Mouse (Mus musculus): ENCODE measurements around the gene Wnt10a.

Gene Wnt10a

GRCm38 (mm10) chr1:74784041-74784759 lies 7.1 kb upstream of the Wnt10a start:
- DNase-seq (ENCODE audit: low spot score in 2 of 2) = peak in 1 of 2 experiments; percentile 67

- peak; percentile 72 to 74 for DNase-seq (ENCODE audit: low spot score in 2 of 2)
These were observed 3.5 kb upstream of the Wnt10a start for GRCm38 (mm10) chr1:74787846-74788245.

- DNase-seq (ENCODE audit: low spot score in 2 of 2) = no peak
These were observed 2.6 kb upstream of the Wnt10a start for GRCm38 (mm10) chr1:74788603-74789176.

GRCm38 (mm10) chr1:74790095-74790494 lies 1.2 kb upstream of the Wnt10a start:
- no peak for DNase-seq (ENCODE audit: low spot score in 2 of 2)

- DNase-seq (ENCODE audit: low spot score in 2 of 2) = no peak
These were observed 1.7 kb downstream of the Wnt10a start for GRCm38 (mm10) chr1:74792831-74793660.

- no peak for DNase-seq (ENCODE audit: low spot score in 2 of 2)
These were observed 3.3 kb downstream of the Wnt10a start for GRCm38 (mm10) chr1:74794487-74795144.

- DNase-seq (ENCODE audit: low spot score in 2 of 2) = no peak
These were observed 3.8 kb downstream of the Wnt10a start for GRCm38 (mm10) chr1:74795145-74795529.

GRCm38 (mm10) chr1:74797459-74797858 lies 6.1 kb downstream of the Wnt10a start:
- no peak for DNase-seq (ENCODE audit: low spot score in 2 of 2)

GRCm38 (mm10) chr1:74800424-74800888 lies 9.1 kb downstream of the Wnt10a start:
- DNase-seq (ENCODE audit: low spot score in 2 of 2) = no peak

- no peak for DNase-seq (ENCODE audit: low spot score in 2 of 2)
These were observed 10.4 kb downstream of the Wnt10a start for GRCm38 (mm10) chr1:74801631-74802140.

GRCm38 (mm10) chr1:74802795-74803656 lies 11.7 kb downstream of the Wnt10a start:
- peak; percentile 62 to 76 for DNase-seq (ENCODE audit: low spot score in 2 of 2)

GRCm38 (mm10) chr1:74804211-74804870 lies 13.0 kb downstream of the Wnt10a start:
- DNase-seq (ENCODE audit: low spot score in 2 of 2) = no peak

GRCm38 (mm10) chr1:74805340-74805835 lies 14.1 kb downstream of the Wnt10a start:
- no peak for DNase-seq (ENCODE audit: low spot score in 2 of 2)

- no peak for DNase-seq (ENCODE audit: low spot score in 2 of 2)
These were observed 14.5 kb downstream of the Wnt10a start for GRCm38 (mm10) chr1:74805843-74806242.

GRCm38 (mm10) chr1:74806360-74807311 lies 15.3 kb downstream of the Wnt10a start:
- no peak for DNase-seq (ENCODE audit: low spot score in 2 of 2)

- no peak for DNase-seq (ENCODE audit: low spot score in 2 of 2)
These were observed 16.3 kb downstream of the Wnt10a start for GRCm38 (mm10) chr1:74807551-74808071.

GRCm38 (mm10) chr1:74808078-74808477 lies 16.8 kb downstream of the Wnt10a start:
- peak; percentile 87 to 89 for DNase-seq (ENCODE audit: low spot score in 2 of 2)

GRCm38 (mm10) chr1:74809007-74809406 lies 17.7 kb downstream of the Wnt10a start:
- DNase-seq (ENCODE audit: low spot score in 2 of 2) = no peak

Measured in urinary bladder, postnatal 36 days (tissue).